Mouse (Mus musculus) gastrocnemius, adult 18-20 months (tissue): ENCODE results near the gene Sppl3. TPM values are rescaled to one million over a fixed set of nuclear protein-coding genes. Genes with fewer than 3 reads are reported as not detected.

Source experiments
- DNase-seq: peaks from one replicate; pipeline ENCODE4 v3.0.0; 2021; ENCODE audit warnings: low spot score
- total RNA-seq, 2 experiments: library from RNA; stranded (reverse); gene quantifications; 2 replicates each; pipeline ENCODE4 v1.2.3; 2021

The Sppl3 gene
- total RNA-seq, 2 experiments from 2014 or later: 17.7 to 20.4 TPM

DNA sequence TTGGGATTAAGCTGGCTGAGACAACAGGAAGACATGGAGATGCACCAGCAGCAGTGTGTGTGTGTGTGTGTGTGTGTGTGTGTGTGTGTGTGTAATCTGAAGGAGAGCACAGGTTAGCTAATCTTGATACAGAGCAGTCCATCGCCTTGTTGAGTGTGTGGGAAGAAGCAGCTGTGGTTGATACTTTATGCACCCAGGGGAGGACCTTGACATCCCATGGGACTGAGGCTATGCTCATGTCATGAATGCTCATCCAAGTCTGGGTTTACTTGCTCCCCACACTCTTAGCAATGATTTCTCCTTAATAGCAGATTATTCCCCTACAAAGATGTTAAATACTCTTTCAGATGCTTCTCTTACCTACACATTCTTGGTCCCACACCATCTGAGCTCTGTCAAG is 24.3 kb downstream of the Sppl3 start:
- DNase-seq: no peak

DNA sequence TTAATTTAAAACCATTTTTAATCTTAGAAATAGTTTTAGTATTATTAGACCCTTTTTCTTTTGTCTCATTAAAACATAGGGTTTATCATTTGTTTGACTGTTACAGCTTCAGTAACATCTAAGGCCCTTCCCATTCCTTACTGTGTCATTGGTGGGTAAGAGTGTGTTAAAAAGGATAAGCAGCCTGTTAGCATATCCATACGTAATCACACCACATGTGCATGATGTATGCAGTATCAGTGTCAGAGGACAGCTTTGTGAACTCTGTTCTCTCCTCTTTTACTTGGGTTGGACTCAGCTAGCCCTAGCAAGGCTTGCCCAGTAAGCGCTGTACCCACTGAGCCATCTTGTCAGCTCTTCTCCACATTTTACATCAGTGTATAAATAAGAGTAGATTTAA is 26.2 kb downstream of the Sppl3 start:
- no peak for DNase-seq

DNA sequence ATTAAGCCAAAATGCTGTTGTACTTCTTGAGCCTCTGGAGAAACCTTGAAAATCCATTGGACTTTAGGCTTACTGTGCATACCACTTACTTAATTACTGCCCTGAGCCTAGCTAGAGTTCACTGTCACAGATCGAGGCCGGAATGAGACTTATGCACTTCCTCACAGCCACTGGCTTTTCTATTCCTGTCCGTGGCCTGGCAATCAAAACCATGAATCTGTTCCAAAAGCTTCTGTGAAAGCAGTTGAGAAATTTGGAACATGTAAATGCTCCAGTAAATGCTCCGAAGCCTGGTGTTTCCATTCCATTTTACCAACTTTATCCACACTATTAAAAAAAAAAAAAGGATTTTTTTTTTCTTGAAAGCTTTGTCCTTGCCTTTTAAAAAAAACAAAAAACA is 29.8 kb downstream of the Sppl3 start:
- peak; percentile 77 for DNase-seq

DNA sequence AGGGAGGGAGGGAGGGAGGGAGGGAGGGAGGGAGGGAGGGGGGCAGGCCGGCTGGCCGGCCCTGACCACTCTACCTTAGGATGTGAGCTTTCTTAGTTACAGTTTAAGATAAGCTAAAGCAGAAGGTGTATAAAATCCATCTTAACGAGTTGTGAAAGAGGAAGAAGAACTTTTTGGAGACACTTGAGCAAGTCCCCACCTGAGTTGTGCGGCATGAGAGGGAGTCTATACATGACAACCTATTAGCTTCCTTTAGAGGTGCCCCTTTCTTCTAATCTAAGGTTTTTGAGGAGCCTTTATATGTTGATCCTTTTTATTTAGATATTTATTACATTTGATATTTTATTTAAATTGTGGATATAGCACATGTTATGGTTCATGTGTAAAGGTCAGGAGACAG is 32.7 kb downstream of the Sppl3 start:
- DNase-seq: no peak

DNA sequence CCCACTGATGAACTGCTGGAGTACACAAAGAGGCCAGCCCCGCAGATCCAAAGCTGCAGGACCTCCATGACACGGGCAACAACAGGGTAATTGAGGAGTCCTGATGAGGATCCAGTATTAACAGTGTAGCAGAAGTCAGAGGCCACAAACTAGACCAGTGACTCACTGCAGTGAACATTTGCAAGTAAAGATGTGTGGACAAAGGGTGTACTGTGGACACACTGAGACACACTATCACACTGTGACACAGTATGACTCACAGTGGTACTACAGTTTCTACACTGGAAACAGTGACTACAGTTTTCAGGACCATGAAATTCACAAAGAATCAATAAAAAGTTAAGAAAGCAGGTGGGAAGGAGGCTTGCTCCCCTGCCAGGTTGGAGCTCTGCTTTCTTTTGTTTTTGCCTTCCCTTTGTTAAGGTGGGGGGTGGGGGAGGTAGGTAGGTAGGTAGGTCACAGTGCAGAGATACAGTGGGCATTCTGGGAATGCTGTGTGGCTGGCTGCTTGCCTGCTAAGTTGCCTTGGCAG is 34.3 kb downstream of the Sppl3 start:
- no peak for DNase-seq

DNA sequence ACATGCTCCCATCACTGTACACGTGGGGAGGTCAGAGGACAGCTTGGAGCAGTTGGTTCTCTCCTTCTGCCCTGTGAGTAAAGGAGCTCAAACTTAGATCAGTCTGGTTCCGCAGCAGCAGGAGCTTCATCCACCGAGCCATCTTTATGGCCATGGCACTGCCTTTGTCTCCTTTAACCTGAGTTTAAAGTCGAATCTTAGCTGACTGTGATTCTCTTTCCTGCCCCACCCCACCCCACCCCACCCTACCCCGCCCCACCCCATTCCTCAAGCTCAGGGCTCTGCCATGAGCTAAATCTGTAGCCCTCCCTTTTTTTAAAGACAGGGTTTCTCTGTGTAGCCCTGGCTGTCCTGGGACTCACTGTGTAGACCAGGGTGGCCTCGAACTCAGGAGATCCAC is 38.8 kb downstream of the Sppl3 start:
- DNase-seq: no peak

DNA sequence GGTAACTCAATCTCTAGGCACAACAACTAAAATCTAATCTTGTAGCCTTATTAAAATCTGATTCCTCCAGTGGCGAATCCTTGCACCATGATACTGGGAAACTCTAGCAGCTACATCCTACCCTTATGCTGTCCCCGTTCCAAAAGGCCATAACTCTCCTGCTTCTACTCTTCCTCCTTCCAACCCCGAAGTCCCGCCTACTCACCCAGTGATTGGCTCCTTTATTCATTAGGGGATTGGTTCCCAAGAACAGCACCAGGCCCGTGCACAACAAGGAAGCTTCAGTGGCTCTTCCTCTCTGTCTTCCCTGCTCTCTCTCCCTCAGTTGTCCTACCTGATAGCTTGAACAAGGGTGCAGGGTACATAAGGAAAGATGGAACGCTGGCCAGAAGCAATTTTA is 39.8 kb downstream of the Sppl3 start:
- no peak for DNase-seq

DNA sequence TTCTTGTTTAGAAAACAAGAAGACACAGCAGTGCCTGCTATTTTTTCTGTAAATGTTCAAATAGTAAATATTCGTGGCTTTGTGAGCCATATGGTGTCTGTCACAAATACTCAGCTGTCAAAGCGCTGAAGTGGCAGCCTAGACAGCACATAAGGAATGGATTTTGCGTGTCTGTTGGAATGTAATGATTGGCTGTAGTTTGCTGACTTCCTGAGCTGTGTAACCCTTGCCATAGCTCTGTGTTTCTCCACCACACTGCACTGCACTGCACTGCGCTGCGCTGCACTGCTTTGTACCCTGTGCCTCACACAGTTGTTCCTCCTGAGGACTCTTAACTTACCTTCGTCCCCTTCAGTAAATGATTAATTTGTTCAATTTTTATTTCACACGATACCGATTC is 41.6 kb downstream of the Sppl3 start:
- DNase-seq: no peak

DNA sequence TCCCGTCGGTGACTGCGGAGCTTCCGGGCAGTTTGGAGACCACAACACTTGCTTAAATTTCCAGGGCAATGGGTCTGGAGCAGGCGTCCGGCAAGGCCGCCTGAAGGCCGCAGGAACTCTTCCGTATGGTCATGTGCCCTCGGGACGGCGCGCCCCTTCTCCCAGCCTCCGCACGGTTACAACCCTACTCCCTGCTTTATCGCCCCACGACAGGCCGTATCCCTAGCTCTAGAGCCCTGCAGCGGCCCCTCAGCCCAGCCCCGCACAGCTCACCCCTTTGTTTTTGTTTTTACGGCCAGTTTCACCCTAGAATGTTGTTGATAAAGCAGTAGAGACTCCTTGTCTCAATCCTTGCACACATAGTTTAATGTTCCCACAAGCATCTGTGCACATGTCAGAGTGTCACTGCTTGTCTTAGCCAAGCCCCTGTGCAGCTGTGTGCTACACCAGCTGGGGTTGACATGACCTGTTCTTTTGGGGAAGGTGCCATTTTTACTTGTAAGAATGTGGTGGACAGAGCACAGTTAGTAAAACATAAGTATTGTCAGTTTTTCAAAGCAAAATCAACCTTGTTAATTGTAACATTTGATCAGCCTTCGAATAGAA is 43.0 kb downstream of the Sppl3 start:
- DNase-seq: no peak

DNA sequence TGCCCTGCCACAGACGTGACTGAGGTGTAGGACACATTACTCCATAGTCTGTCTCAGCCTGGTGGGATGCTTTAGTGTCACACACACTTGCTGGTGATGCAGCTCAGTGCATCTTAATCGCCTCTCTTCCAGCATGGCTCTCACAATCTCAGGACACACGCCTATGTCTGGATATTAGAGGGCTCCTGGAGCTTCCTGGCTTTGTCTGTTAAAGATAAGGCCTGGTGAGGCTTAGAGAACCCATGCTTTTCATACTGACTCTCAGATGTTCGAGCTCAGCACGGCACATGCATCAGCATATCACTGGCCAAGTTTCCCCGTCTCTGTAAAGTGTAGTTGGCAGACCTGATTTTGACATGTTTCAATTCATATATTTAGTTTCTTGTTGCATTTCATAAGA is 44.5 kb downstream of the Sppl3 start:
- no peak for DNase-seq

DNA sequence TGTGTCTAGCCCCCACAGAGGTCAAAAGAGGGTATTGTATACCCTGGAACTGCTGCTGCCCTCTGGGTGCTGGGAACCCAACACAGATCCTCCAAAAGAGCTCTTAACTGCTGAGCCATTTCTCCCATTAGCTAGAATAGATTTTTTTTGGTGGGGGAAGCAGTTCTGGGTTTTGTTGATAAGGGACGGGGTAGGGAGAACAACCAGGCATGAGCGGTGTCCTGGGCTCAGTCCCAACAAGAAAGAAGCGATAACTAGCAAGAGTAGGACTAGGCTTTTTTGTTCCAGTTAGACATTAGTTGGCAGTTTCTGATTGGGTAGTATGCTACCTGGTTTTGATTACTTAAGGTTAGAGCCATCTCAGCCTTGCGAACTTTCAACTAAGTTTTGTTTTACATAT is 46.2 kb downstream of the Sppl3 start:
- DNase-seq: no peak

DNA sequence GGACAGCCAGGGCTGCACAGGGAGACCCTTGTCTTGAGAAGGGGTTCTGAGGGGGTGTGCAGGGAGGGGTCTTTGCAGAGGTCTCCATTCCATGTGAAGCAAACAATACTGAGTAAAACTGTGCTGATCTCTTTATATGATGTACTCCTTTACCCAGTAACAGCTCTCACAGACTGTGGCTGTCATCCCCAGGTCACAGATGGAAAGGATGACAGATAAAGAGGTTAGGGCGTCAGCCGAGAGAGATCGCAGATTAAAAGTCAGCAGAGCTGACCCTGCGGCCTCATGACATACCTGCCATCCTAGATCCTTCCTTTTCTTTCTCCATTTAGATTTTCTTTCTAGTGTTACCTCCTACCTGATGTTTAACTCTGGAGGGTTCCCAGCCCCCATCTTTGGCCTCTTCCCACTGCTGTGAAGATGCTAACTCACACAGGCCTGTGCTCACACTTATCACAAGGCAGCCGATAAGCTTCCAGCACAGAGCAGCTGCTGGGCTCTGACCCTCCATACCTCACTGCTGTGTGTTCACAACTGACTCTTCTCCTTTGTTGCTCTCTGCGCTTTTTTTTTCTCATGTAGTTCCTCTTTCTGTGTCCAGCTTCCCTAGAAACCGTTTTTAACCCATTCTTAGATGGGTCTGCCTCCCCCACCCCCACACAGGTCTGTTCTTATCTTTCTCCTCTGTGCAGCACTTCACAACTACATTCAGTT is 47.8 kb downstream of the Sppl3 start:
- DNase-seq: no peak

DNA sequence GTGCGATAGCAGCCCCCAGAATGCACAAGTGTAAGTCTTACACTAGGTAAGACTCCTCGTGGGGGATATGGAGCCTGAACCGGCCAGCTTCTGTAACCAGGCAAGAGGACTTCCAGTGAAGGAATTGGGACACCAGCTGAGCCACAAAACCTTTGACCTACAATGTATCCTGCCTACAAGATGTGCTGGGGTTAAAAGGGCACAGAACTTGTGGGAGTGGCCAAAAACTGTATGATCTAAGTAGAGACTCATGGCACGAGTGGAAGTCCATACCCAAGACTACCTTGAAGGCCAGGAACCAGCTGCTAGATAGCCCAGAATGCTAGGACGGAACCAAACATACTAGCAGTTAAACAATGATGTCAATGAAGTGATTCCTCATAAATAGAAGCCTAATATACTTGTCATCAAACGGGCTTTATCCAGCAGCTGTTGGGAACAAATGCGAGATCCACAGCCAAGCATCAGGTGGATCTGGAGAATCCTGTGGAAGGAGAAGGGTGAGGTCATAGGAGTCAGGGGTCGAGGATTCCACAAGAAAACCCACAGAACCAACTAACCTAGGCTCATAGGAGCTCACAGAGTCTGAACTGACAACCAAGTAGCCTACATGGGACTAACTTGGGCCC is 49.2 kb downstream of the Sppl3 start:
- DNase-seq: no peak

DNA sequence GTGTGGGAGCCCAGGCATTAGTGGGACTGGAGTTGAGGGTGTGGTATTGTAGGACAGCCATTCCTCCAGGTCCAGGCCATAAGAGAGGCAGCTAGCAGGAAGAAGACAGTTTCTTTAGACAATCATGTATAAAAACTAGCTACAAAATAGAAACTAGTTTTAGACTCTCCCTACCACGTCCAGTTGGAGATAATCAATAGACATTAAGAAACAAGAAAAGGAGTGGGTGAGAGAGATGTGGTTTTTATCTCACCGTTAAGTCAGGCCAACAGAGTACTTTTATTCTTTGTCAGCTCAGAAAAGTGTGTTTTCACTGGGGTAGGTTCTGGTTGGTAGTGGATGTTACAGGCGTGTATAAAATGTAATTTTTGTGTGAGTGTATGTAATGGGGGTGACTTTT is 50.0 kb downstream of the Sppl3 start:
- no peak for DNase-seq

DNA sequence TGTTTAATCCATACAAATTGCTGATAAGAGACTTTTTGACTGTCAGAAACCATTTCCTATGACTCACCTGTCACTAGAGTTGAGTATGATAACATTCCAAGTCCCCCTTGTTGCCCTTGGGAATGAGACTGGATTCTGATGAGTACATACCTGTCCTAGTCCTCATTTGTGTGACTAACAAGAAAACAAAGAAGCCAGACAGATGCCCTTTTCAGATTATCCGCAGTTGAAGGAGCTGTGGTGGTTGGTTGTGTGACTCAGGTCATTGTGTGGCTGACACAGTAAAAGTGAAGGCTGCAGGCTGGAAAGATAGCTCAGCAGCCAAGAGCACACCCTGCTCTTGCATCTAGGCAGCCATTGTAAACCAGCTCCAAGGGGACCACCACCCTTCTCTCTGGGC is 51.6 kb downstream of the Sppl3 start:
- DNase-seq: no peak

DNA sequence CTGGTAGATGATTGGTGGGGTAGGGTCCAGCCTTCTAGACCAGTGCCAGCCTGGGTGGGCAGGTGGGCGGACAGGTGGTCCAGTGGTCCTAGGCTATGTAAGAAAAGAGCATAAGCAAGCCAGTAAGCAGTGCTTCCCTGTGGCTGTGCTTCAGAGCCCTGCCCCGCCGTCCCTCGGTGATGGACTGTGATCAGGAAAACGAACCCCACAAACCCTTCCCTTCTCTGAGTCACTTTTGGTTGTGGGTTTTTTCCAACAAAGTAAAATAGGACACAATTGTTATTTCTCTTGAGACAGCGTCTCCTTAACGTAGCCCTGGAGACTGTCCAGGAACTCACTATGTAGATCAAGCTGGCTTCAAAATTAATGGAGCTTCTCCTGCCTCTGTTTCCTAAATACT is 52.5 kb downstream of the Sppl3 start:
- DNase-seq: no peak

DNA sequence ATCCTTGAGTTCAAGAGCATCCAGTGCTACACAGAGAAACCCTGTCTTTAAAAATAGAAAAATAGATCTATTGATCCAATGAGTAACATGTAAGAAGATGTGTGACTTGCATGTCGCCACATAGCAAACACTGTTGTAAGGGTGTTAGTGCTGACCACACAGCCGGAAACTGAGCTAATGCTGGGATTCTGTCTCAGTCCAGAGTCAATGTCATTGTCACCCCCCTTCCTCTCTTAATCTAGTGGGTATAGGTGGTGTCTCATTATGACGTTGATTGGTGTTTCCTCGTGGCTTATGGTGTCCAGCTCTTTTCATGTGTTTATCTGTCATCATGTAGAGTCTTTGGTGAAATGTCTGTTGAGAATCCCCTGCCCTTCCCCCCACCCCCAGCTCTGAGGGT is 55.3 kb downstream of the Sppl3 start:
- DNase-seq: no peak

DNA sequence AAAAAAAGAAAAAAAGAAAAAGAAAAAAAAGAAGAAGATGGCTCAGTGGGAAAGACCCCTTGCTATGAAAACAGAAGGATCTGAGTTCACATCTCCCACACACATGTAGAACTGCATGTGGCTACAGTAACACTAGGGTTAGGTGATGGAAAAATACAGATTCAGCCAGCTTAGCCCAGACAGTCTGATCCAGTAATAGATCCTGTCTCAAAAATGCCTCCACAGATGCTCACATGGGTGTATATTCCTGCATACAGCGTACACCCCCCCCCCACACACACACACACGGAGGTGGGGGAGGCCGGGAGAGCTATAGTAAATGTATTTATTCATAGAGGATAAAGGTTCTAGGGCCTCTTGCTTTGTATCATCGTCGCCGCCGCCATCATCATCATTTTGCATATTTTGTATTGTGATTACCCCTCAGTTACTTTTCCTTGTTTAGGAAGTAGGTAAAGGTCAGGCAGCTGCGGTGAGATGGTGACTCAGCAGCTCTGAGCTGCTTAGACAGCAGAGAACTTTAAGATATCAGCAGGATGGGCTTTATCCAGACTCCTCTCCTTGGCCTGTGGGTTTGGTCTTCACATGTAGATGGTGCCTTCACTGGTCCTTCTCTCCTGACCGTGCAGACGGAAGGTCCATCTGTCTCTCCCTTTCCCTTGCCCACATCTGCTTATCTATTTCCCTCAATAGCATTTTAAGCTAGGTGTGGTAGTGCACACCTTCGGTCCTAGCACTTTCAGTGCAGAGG is 57.9 kb downstream of the Sppl3 start:
- no peak for DNase-seq

DNA sequence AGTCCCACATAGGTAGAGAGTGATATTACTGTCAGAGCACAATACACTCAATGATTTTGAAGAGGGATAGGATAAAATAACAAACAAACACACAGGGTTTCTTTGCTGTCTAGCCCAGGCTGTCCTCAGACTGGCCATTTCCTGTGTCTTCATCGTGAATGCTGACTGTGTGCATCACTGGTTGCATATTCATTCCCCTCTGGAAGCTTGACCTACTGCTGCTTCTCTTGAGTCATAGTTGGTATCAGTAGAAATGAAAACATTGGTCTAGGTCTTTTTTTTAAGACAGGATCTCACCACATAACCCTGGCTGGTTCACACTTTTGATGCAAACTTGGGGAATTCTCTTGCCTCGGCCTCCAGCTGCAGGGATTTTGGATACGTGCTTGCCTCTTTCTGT is 58.7 kb downstream of the Sppl3 start:
- no peak for DNase-seq

DNA sequence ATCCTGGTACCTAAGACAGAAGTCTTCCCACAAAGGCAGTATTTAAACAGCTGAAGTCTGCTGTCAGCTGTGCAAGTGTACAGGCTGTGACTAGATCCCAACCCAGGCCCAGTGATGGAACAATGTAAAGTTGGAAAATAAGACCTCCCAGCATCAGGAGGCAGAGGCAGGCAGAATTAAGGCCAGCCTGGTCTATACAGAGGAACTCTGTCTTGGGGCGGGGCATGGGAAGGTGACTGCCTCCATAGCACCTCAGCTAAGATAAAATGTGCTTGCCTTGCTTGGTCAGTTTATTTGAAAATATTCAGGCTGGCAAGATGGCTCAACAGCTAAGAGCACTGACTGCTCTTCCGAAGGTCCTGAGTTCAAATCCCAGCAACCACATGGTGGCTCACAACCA is 59.5 kb downstream of the Sppl3 start:
- DNase-seq: no peak

DNA sequence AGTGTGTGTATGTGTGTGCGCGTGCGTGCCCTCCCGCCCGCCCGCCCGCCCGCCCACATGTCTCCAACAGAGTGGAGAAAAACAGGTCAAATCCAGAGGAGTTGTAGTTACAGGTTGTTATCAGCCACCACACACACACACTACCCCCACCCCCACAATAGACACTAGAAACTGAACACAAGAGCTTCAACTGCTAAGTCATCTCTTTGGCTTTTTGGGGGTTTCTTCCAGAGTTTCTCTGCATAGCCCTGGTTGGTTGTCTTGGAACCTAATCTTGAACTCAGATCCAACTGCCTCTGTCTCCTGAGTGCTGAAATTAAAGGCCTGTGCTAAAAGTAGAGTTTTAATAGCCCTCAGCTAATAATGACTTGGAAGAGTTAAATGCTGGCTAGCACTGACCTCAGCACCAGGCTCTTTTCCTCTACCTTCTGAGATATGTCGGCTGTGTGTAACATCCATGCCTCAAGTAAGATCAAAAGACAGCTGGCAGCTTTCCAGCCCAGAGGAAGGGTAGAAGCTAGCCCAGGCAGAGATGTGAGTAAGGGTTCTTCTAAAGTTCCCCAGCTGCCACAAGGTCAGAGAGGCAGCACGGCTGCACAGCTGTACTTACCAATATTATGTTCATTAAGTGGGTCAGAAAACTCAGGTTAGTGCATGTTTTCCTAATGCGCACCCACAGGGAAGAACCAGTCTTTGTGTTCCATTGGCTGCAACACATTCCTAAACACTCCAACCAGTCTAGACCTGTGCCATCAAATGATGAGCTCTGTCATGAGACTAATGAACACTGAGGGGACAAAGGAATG is 60.4 kb downstream of the Sppl3 start:
- DNase-seq: no peak
